Mouse (Mus musculus) liver, adult (tissue): ENCODE data around the gene Sdc4.

ENCODE experiments used
- GATA4 ChIP-seq: IDR thresholded peaks from 2 replicates; pipeline ENCODE4 v1.6.1; 2014; ENCODE audit warnings: mild to moderate bottlenecking, low read length; ENCODE audit not compliant: insufficient replicate concordance

The Sdc4 gene

GRCm38 (mm10) chr2:164443460-164444000 lies at the start of gene Sdc4:
Gene Sdc4 (minus strand): TSS chr2:164443887.
- TF ChIP-seq GATA4: no peak

GRCm38 (mm10) chr2:164487812-164488211 lies 44.1 kb upstream of the Sdc4 start:
- no peak for TF ChIP-seq GATA4

- TF ChIP-seq GATA4: no peak
These were observed 43.4 kb upstream of the Sdc4 start for GRCm38 (mm10) chr2:164487115-164487527.

GRCm38 (mm10) chr2:164486258-164487114 lies 42.8 kb upstream of the Sdc4 start:
- no peak for TF ChIP-seq GATA4

GRCm38 (mm10) chr2:164485681-164486257 lies 42.1 kb upstream of the Sdc4 start, which contains the start of gene Dbndd2:
Gene Dbndd2 (plus strand): TSS chr2:164486106.
- no peak for TF ChIP-seq GATA4

GRCm38 (mm10) chr2:164473624-164474023 lies 29.9 kb upstream of the Sdc4 start, which contains the start of gene Trp53tg5:
Gene Trp53tg5 (minus strand): TSS chr2:164473724.
- no peak for TF ChIP-seq GATA4

- TF ChIP-seq GATA4: no peak
These were observed 26.6 kb upstream of the Sdc4 start for GRCm38 (mm10) chr2:164470254-164470653.

GRCm38 (mm10) chr2:164466787-164467186 lies 23.1 kb upstream of the Sdc4 start:
- TF ChIP-seq GATA4: no peak

- TF ChIP-seq GATA4: no peak
These were observed 21.5 kb upstream of the Sdc4 start for GRCm38 (mm10) chr2:164465161-164465560.

GRCm38 (mm10) chr2:164460745-164461551 lies 17.3 kb upstream of the Sdc4 start, which contains the start of gene Gm20458:
Gene Gm20458 (plus strand): TSS chr2:164460967.
- TF ChIP-seq GATA4: peak; percentile 12; the same call in 1 of the 2 replicates

- TF ChIP-seq GATA4: no peak
These were observed 14.8 kb upstream of the Sdc4 start for GRCm38 (mm10) chr2:164458535-164458934.

- TF ChIP-seq GATA4: no peak
These were observed 14.3 kb upstream of the Sdc4 start for GRCm38 (mm10) chr2:164457942-164458341.

GRCm38 (mm10) chr2:164456864-164457300 lies 13.2 kb upstream of the Sdc4 start, which contains the start of gene Sys1:
Gene Sys1 (plus strand): TSS chr2:164456964.
- TF ChIP-seq GATA4: no peak

GRCm38 (mm10) chr2:164456413-164456812 lies 12.7 kb upstream of the Sdc4 start:
- no peak for TF ChIP-seq GATA4
